ENCODE assay signal across 29 mouse cellular contexts in genomic region chr15:80613904-80614303, GRCm38 (mm10). TPM values are rescaled to one million over a fixed set of nuclear protein-coding genes. Genes with fewer than 3 reads are reported as not detected.
DNase-seq lines count a peak whose midpoint lies in the region; ATAC-seq lines count a peak whose summit lies in the region.
"Had no signal": no experiment of that assay in that cellular context is flagged by ENCODE, and none has a peak within 500 bp of the region (broad histone marks: within the 10 kb centered on the region; RNA-seq: fewer than 3 reads in every experiment).

No protein-coding gene starts in this region.

- WGBS in hindbrain, embryonic 13.5 days, result 61% methylated on average over 5 of the region's 5 CpGs
- 67% methylated on average over 5 of the region's 5 CpGs for WGBS in hindbrain, embryonic 16.5 days
- WGBS in neural tube, embryonic 12.5 days, result 39% methylated on average over 5 of the region's 5 CpGs
- WGBS in embryonic facial prominence, embryonic 11.5 days, result 39% methylated on average over 5 of the region's 5 CpGs

- peak overlapping the region; percentile 40; the same call in 1 of the 2 replicates for H3K27ac ChIP-seq in hindbrain, embryonic 13.5 days
- no peak overlapping the region for H3K27ac ChIP-seq in hindbrain, embryonic 16.5 days (ENCODE audit: low read depth, low read length)
- H3K27ac ChIP-seq in neural tube, embryonic 12.5 days, result 0 out of 2 replicates have a peak overlapping the region, but pooled peaks have one; percentile 26
- H3K27ac ChIP-seq in embryonic facial prominence, embryonic 11.5 days (replicated peaks; ENCODE audit: low read depth, low read length), result no peak overlapping the region
- H3K27ac ChIP-seq: embryonic facial prominence, embryonic 15.5 days; heart, embryonic 13.5 days; hindbrain, postnatal 0 days; liver, embryonic 14.5 days; macrophage had no signal

- 0 out of 2 replicates have a peak, but pooled peaks cover 3% of the 10 kb centered on the region for H3K27me3 ChIP-seq in hindbrain, embryonic 13.5 days
- H3K27me3 ChIP-seq in hindbrain, embryonic 16.5 days (replicated peaks; ENCODE audit: control insufficient read depth, insufficient read depth, low read length), result no peaks in the 10 kb centered on the region; the same call in 1 of the 2 replicates
- H3K27me3 ChIP-seq in neural tube, embryonic 12.5 days (replicated peaks), result 0 out of 2 replicates have a peak, but pooled peaks cover 3% of the 10 kb centered on the region
- peaks cover 6% of the 10 kb centered on the region; the same call in 1 of the 2 replicates for H3K27me3 ChIP-seq in embryonic facial prominence, embryonic 11.5 days (ENCODE audit: control insufficient read depth, insufficient read depth, low read length)
- H3K27me3 ChIP-seq in splenic B cell, adult 2 months (ENCODE audit: control insufficient read depth, insufficient read depth, low read length, poor library complexity, severe bottlenecking), result no peaks in the 10 kb centered on the region
- H3K27me3 ChIP-seq: CH12.LX had no signal

- no peaks in the 10 kb centered on the region for H3K9me3 ChIP-seq in hindbrain, embryonic 13.5 days
- H3K9me3 ChIP-seq in hindbrain, embryonic 16.5 days (ENCODE audit: control insufficient read depth, low read length), result no peaks in the 10 kb centered on the region
- H3K9me3 ChIP-seq in neural tube, embryonic 12.5 days, result no peaks in the 10 kb centered on the region
- H3K9me3 ChIP-seq in embryonic facial prominence, embryonic 11.5 days (replicated peaks; ENCODE audit: control insufficient read depth, low read length), result no peaks in the 10 kb centered on the region
- H3K9me3 ChIP-seq: embryonic facial prominence, embryonic 15.5 days; G1E; heart, embryonic 13.5 days had no signal

- no peak for DNase-seq in neural tube, embryonic 10.5 days (ENCODE audit: extremely low spot score, low spot score)
- peak; percentile 58 for DNase-seq in embryonic facial prominence, embryonic 11.5 days (ENCODE audit: low spot score)
- DNase-seq in splenic B cell, adult 2 months (ENCODE audit: low read depth, low spot score), result peak; percentile 45
- no peak for DNase-seq in heart, adult 8-10 months (ENCODE audit: low spot score)
- DNase-seq: adrenal gland, postnatal 36 days; cerebellum, adult 11 months; cerebellum, adult 9-11 months; gastrocnemius, postnatal 10 days; kidney, adult 9 months; kidney, postnatal 14 days had no signal

- H3K4me2 ChIP-seq in hindbrain, embryonic 13.5 days, result peak overlapping the region; percentile 34; the same call in 1 of the 2 replicates
- no peak overlapping the region for H3K4me2 ChIP-seq in hindbrain, embryonic 16.5 days (ENCODE audit: low read length)
- H3K4me2 ChIP-seq in neural tube, embryonic 12.5 days (replicated peaks), result peak overlapping the region; percentile 45; the same call in 1 of the 2 replicates
- H3K4me2 ChIP-seq in embryonic facial prominence, embryonic 11.5 days (ENCODE audit: low read depth, low read length), result no peak overlapping the region
- H3K4me2 ChIP-seq: embryonic facial prominence, embryonic 15.5 days; heart, embryonic 13.5 days had no signal

- peak overlapping the region; percentile 19; the same call in 1 of the 2 replicates for H3K9ac ChIP-seq in hindbrain, embryonic 13.5 days
- no peak overlapping the region for H3K9ac ChIP-seq in hindbrain, embryonic 16.5 days (ENCODE audit: low read depth, low read length)
- no peak overlapping the region for H3K9ac ChIP-seq in neural tube, embryonic 12.5 days
- H3K9ac ChIP-seq in embryonic facial prominence, embryonic 11.5 days (replicated peaks; ENCODE audit: low read length), result no peak overlapping the region
- H3K9ac ChIP-seq: embryonic facial prominence, embryonic 15.5 days; heart, embryonic 13.5 days; liver, embryonic 14.5 days had no signal

- H3K36me3 ChIP-seq in hindbrain, embryonic 13.5 days, result no peaks in the 10 kb centered on the region
- no peaks in the 10 kb centered on the region for H3K36me3 ChIP-seq in hindbrain, embryonic 16.5 days (ENCODE audit: control insufficient read depth, insufficient read depth, low read length)
- H3K36me3 ChIP-seq in neural tube, embryonic 12.5 days, result no peaks in the 10 kb centered on the region
- H3K36me3 ChIP-seq in embryonic facial prominence, embryonic 11.5 days (replicated peaks; ENCODE audit: control insufficient read depth, insufficient read depth, low read depth, low read length), result no peaks in the 10 kb centered on the region
- no peaks in the 10 kb centered on the region for H3K36me3 ChIP-seq in splenic B cell, adult 2 months (ENCODE audit: control insufficient read depth, insufficient read depth, low read length, poor library complexity, severe bottlenecking)
- H3K36me3 ChIP-seq: embryonic facial prominence, embryonic 15.5 days; G1E; heart, embryonic 13.5 days had no signal

- ATAC-seq in hindbrain, embryonic 13.5 days (ENCODE audit: low FRiP score), result no peak
- no peak for ATAC-seq in hindbrain, embryonic 16.5 days
- no peak for ATAC-seq in neural tube, embryonic 12.5 days (ENCODE audit: low FRiP score, low read depth)
- ATAC-seq in embryonic facial prominence, embryonic 11.5 days (replicated peaks; ENCODE audit: insufficient number of reproducible peaks, low FRiP score, low TSS enrichment, low read depth), result no peak
- ATAC-seq: forebrain, embryonic 14.5 days; hindbrain, postnatal 0 days; intestine, embryonic 16.5 days; Patski had no signal

- H3K4me3 ChIP-seq in hindbrain, embryonic 13.5 days, result no peak overlapping the region
- no peak overlapping the region for H3K4me3 ChIP-seq in hindbrain, embryonic 16.5 days (ENCODE audit: low read length)
- no peak overlapping the region for H3K4me3 ChIP-seq in neural tube, embryonic 12.5 days
- no peak overlapping the region for H3K4me3 ChIP-seq in embryonic facial prominence, embryonic 11.5 days (ENCODE audit: low read depth, low read length)
- H3K4me3 ChIP-seq: embryonic facial prominence, embryonic 15.5 days; heart, embryonic 13.5 days had no signal

- H3K4me1 ChIP-seq in hindbrain, embryonic 13.5 days (replicated peaks), result peaks cover 30% of the 10 kb centered on the region
- H3K4me1 ChIP-seq in hindbrain, embryonic 16.5 days (ENCODE audit: control insufficient read depth, insufficient read depth, low read depth, low read length), result peaks cover 3% of the 10 kb centered on the region; the same call in 1 of the 2 replicates
- H3K4me1 ChIP-seq in neural tube, embryonic 12.5 days, result peaks cover 23% of the 10 kb centered on the region
- H3K4me1 ChIP-seq in embryonic facial prominence, embryonic 11.5 days (ENCODE audit: control insufficient read depth, insufficient read depth, low read length), result peaks cover 6% of the 10 kb centered on the region; the same call in 1 of the 2 replicates

RNA-seq across cellular contexts. Expression of gene Grap2, which starts 41.5 kb away (rescaled TPM):
- 0.97 and 1.3 TPM in 2 replicates for polyA plus RNA-seq in hindbrain, embryonic 13.5 days (2015; fragmentation: Nextera tagmentation; extraction: Ambion mirVana)
- 0.27 and 0.31 TPM in 2 replicates for polyA plus RNA-seq in hindbrain, embryonic 16.5 days (2015; fragmentation: Nextera tagmentation; extraction: Ambion mirVana)
- 1.8 and 2.0 TPM in 2 replicates for polyA plus RNA-seq in neural tube, embryonic 12.5 days (2016; fragmentation: Nextera tagmentation; extraction: Ambion mirVana)
- polyA plus RNA-seq in embryonic facial prominence, embryonic 11.5 days (2014; fragmentation: Nextera tagmentation; extraction: Ambion mirVana), result 3.5 and 3.6 TPM in 2 replicates
- total RNA-seq in heart, adult 8-10 months (2022), result 1 to 10 TPM in 2 of 4 experiments, under 1 TPM in 2; 0.41 to 1.2 (median 0.78) TPM
- polyA plus RNA-seq: Patski had no signal

RNA-seq across cellular contexts. Expression of gene Enthd1, which starts 48.9 kb away (rescaled TPM):
- polyA plus RNA-seq in hindbrain, embryonic 13.5 days (2015; fragmentation: Nextera tagmentation; extraction: Ambion mirVana), result not detected in 2 replicates
- not detected in 2 replicates for polyA plus RNA-seq in hindbrain, embryonic 16.5 days (2015; fragmentation: Nextera tagmentation; extraction: Ambion mirVana)
- not detected in 2 replicates for polyA plus RNA-seq in neural tube, embryonic 12.5 days (2016; fragmentation: Nextera tagmentation; extraction: Ambion mirVana)
- not detected in 2 replicates for polyA plus RNA-seq in embryonic facial prominence, embryonic 11.5 days (2014; fragmentation: Nextera tagmentation; extraction: Ambion mirVana)
- total RNA-seq in heart, adult 8-10 months (2022), result not detected
- total RNA-seq: adrenal gland, adult 18-20 months; adrenal gland, postnatal 36 days; CH12.LX; common myeloid progenitor, adult 5-6 weeks; gastrocnemius, postnatal 10 days; heart, adult 18-20 months; heart, postnatal 25 days; hindbrain, postnatal 0 days; layer of hippocampus, adult 8-10 months had no signal
- polyA plus RNA-seq: embryonic facial prominence, embryonic 15.5 days; forebrain, embryonic 14.5 days; G1E; heart, embryonic 13.5 days; hindbrain, postnatal 0 days; intestine, embryonic 16.5 days; liver, embryonic 14.5 days; lung, embryonic 16.5 days; macrophage; Patski had no signal

RNA-seq across cellular contexts. Expression of gene Fam83f, which starts 57.7 kb away (rescaled TPM):
- polyA plus RNA-seq in hindbrain, embryonic 13.5 days (2015; fragmentation: Nextera tagmentation; extraction: Ambion mirVana), result 0.12 and 0.14 TPM in 2 replicates
- polyA plus RNA-seq in hindbrain, embryonic 16.5 days (2015; fragmentation: Nextera tagmentation; extraction: Ambion mirVana), result 0.16 and 0.39 TPM in 2 replicates
- 0.29 and 0.57 TPM in 2 replicates for polyA plus RNA-seq in neural tube, embryonic 12.5 days (2016; fragmentation: Nextera tagmentation; extraction: Ambion mirVana)
- polyA plus RNA-seq in embryonic facial prominence, embryonic 11.5 days (2014; fragmentation: Nextera tagmentation; extraction: Ambion mirVana), result 1.3 and 1.8 TPM in 2 replicates
- total RNA-seq in heart, adult 8-10 months (2022), result under 1 TPM in 1 of 4 experiments, not detected in 3; 0.09 TPM
- total RNA-seq: common myeloid progenitor, adult 5-6 weeks had no signal
- polyA plus RNA-seq: forebrain, embryonic 14.5 days; G1E; Patski had no signal

Comparison
In these comparisons a context has a peak if more than half of its experiments do, and no peak if none do; other contexts are left out.
1. H3K27ac ChIP-seq: peak in hindbrain, embryonic 13.5 days (single experiment) and neural tube, embryonic 12.5 days (single experiment); none in hindbrain, embryonic 16.5 days (single experiment) and embryonic facial prominence, embryonic 11.5 days (single experiment).
2. H3K4me2 ChIP-seq: peak in hindbrain, embryonic 13.5 days (single experiment) and neural tube, embryonic 12.5 days (single experiment); none in hindbrain, embryonic 16.5 days (single experiment) and embryonic facial prominence, embryonic 11.5 days (single experiment).
3. DNase-seq: peak in embryonic facial prominence, embryonic 11.5 days (single experiment) and splenic B cell, adult 2 months (single experiment); none in neural tube, embryonic 10.5 days (single experiment) and heart, adult 8-10 months (single experiment).